In genomic region chr17:51635913-51636312, GRCm38 (mm10) we compare ENCODE assay signal across 25 mouse cellular contexts.
"Had no signal": no experiment of that assay in that cellular context is flagged by ENCODE, and none has a peak within 500 bp of the region (broad histone marks: within the 10 kb centered on the region; RNA-seq: fewer than 3 reads in every experiment).

No protein-coding gene starts in this region.

- H3K27ac ChIP-seq: kidney, embryonic 15.5 days; left cerebral cortex, adult 2 months; limb, embryonic 10.5 days; limb, embryonic 13.5 days; liver, embryonic 12.5 days; liver, embryonic 15.5 days; lung, embryonic 15.5 days; midbrain, embryonic 10.5 days; midbrain, embryonic 13.5 days; neural tube, embryonic 13.5 days; stomach, postnatal 0 days had no signal

- DNase-seq: kidney, adult 11 months; kidney, adult 8-10 months; kidney, postnatal 10 days; kidney, postnatal 36 days; layer of hippocampus, postnatal 36 days; liver; lung, adult 18-20 months; lung, postnatal 10 days; lung, postnatal 36 days; retina, postnatal 1 day; thymus, postnatal 25 days had no signal

- H3K36me3 ChIP-seq: kidney, embryonic 15.5 days; limb, embryonic 10.5 days; limb, embryonic 13.5 days; liver, embryonic 12.5 days; liver, embryonic 15.5 days; lung, embryonic 15.5 days; midbrain, embryonic 10.5 days; midbrain, embryonic 13.5 days; neural tube, embryonic 13.5 days had no signal

- H3K4me2 ChIP-seq: kidney, embryonic 15.5 days; limb, embryonic 13.5 days; liver, embryonic 12.5 days; liver, embryonic 15.5 days; lung, embryonic 15.5 days; midbrain, embryonic 13.5 days; neural tube, embryonic 13.5 days had no signal

- H3K9me3 ChIP-seq: kidney, embryonic 15.5 days; limb, embryonic 10.5 days; limb, embryonic 13.5 days; liver, embryonic 12.5 days; liver, embryonic 15.5 days; lung, embryonic 15.5 days; midbrain, embryonic 10.5 days; midbrain, embryonic 13.5 days; neural tube, embryonic 13.5 days had no signal

- H3K4me3 ChIP-seq: kidney, embryonic 15.5 days; left cerebral cortex, adult 2 months; limb, embryonic 10.5 days; limb, embryonic 13.5 days; liver, embryonic 12.5 days; liver, embryonic 15.5 days; lung, embryonic 15.5 days; megakaryocyte, embryonic 14.5 days; midbrain, embryonic 10.5 days; midbrain, embryonic 13.5 days; myocyte; neural tube, embryonic 13.5 days had no signal

- ATAC-seq: liver, embryonic 12.5 days; midbrain, embryonic 13.5 days; midbrain, embryonic 16.5 days had no signal

- H3K4me1 ChIP-seq: limb, embryonic 10.5 days; limb, embryonic 13.5 days; liver, embryonic 12.5 days; liver, embryonic 15.5 days; lung, embryonic 15.5 days; megakaryocyte, embryonic 14.5 days; midbrain, embryonic 10.5 days; midbrain, embryonic 13.5 days had no signal

- H3K9ac ChIP-seq: kidney, embryonic 15.5 days; limb, embryonic 13.5 days; liver, embryonic 12.5 days; liver, embryonic 15.5 days; lung, embryonic 15.5 days; midbrain, embryonic 13.5 days; neural tube, embryonic 13.5 days had no signal

- H3K27me3 ChIP-seq: kidney, embryonic 15.5 days; limb, embryonic 13.5 days; liver, embryonic 12.5 days; liver, embryonic 15.5 days; lung, embryonic 15.5 days; megakaryocyte, embryonic 14.5 days; midbrain, embryonic 13.5 days; neural tube, embryonic 13.5 days had no signal
